Mouse (Mus musculus) ES-Bruce4 (cell line): ENCODE data around the gene Nufip1. TPM values are rescaled to one million over a fixed set of nuclear protein-coding genes. Genes with fewer than 3 reads are reported as not detected.

ENCODE experiments used
- H3K27ac ChIP-seq: 2 replicates; pipeline ENCODE4 v1.5.1; 2012; ENCODE audit warnings: low read length, inconsistent platforms; ENCODE audit not compliant: insufficient read depth
- H3K27me3 ChIP-seq: 2 replicates; pipeline ENCODE4 v1.6.1; 2012; ENCODE audit warnings: mild to moderate bottlenecking, low read length, inconsistent platforms; ENCODE audit not compliant: control insufficient read depth, poor library complexity, insufficient read depth, severe bottlenecking
- H3K36me3 ChIP-seq: 2 replicates; pipeline ENCODE4 v1.6.1; 2012; ENCODE audit warnings: inconsistent platforms, mild to moderate bottlenecking, low read length, moderate library complexity; ENCODE audit not compliant: control insufficient read depth, poor library complexity, insufficient read depth, severe bottlenecking
- H3K4me1 ChIP-seq: one replicate; pipeline ENCODE4 v1.8.1; 2011; ENCODE audit warnings: low read length; ENCODE audit not compliant: control insufficient read depth, insufficient read depth
- H3K4me3 ChIP-seq: 2 replicates; pipeline ENCODE4 v1.5.1; 2011; ENCODE audit warnings: low read depth, mild to moderate bottlenecking, low read length
- H3K9ac ChIP-seq: 2 replicates; pipeline ENCODE4 v1.6.1; 2012; ENCODE audit warnings: low read depth, mild to moderate bottlenecking, inconsistent platforms; ENCODE audit not compliant: poor library complexity, severe bottlenecking
- H3K9me3 ChIP-seq: replicated peaks from 2 replicates; pipeline ENCODE4 v1.6.1; 2012; ENCODE audit warnings: mild to moderate bottlenecking, low read length, inconsistent platforms; ENCODE audit not compliant: control insufficient read depth, poor library complexity, insufficient read depth, severe bottlenecking
- CTCF ChIP-seq: IDR thresholded peaks from one replicate; pipeline ENCODE4 v1.8.1; 2011; ENCODE audit warnings: low read depth, low read length
- EP300 ChIP-seq: IDR thresholded peaks from 2 replicates; pipeline ENCODE4 v1.6.1; 2011; ENCODE audit warnings: low read depth, low read length; ENCODE audit not compliant: insufficient read depth
- POLR2A ChIP-seq: IDR thresholded peaks from one replicate; pipeline ENCODE4 v1.8.1; 2011; ENCODE audit warnings: low read length; ENCODE audit not compliant: insufficient read depth
- polyA plus RNA-seq: library from polyadenylated mRNA; stranded (reverse); fragments of >200 nt; gene quantifications from 2 replicates; pipeline ENCODE4 v1.2.4, GENCODE M21; 2011; ENCODE audit warnings: low read depth; ENCODE audit not compliant: missing spikeins, insufficient read depth, insufficient read length

Gene Nufip1
- polyA plus RNA-seq: 27.2 and 30.5 TPM in 2 replicates

DNA sequence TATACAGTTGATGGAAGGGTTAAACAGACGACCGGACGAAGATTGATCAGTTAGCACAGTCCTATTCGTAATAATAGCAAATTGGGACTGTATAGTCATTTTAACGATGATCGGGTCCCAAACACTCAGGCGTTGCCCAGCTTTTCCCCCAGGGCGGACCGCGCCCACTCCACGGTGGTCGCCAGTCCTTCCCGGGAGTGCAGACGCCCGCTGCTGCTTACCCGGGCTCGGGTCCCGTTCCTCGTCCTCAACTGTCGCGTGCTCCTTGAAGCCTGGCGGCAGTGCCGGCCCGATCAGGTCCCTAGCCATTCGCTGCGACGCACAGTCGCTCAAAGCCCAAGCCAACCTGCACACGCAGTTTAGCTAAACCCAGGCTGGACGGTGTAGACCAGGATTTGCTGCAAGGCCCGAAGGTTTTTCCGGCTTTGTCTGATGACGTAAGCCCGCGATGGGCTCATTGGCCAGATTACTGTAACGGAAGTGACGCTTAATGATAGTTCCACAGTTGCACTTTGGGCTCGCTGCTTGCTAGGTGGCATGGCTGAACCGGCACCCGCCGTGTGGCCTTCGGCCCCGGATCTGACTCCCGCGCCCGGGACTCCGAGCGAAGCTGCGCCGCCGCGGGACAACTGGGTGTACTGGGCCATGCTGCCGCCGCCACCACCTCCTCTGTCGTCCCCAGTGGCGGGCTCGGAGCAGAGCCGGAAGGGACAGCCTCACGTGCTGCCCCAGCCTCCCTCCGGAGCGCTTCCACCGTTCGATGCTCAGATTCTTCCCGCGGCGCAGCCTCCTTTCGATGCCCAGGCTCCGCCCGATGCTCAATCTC is at the start of gene Nufip1, which contains the start of gene Gpalpp1:
Gene Nufip1 (plus strand): TSS at position 496 of the 826 bp plus-strand sequence.
Gene Gpalpp1 (minus strand): TSS at position 365 of the 826 bp plus-strand sequence.
- H3K4me3 ChIP-seq: peak within 1 kb of the TSS; percentile 88
- no peaks in the 10 kb centered on the region for H3K4me1 ChIP-seq
- no peaks in the 10 kb centered on the region for H3K27me3 ChIP-seq
- peak within 1 kb of the TSS; percentile 79 for H3K9ac ChIP-seq
- no peaks in the 10 kb centered on the region for H3K9me3 ChIP-seq
- TF ChIP-seq EP300 (no peak), POLR2A (peak; percentile 37), CTCF (no peak)
- peaks cover 29% of the 10 kb centered on the region for H3K36me3 ChIP-seq
- H3K27ac ChIP-seq: no peak within 1 kb of the TSS

- Histone ChIP-seq H3K27ac (no peak overlapping the region), H3K36me3 (no peaks in the 10 kb centered on the region), H3K27me3 (no peaks in the 10 kb centered on the region), H3K9ac (no peak overlapping the region), H3K4me3 (no peak overlapping the region), H3K4me1 (no peaks in the 10 kb centered on the region), H3K9me3 (no peaks in the 10 kb centered on the region)
- TF ChIP-seq EP300: no peak
- TF ChIP-seq CTCF: no peak
- TF ChIP-seq POLR2A: no peak
These were observed 43.5 kb upstream of the Nufip1 start for GRCm38 (mm10) chr14:76067237-76067636.

GRCm38 (mm10) chr14:76068296-76068695 is 42.4 kb upstream of the Nufip1 start:
- Histone ChIP-seq H3K4me3 (no peak overlapping the region), H3K9ac (no peak overlapping the region), H3K4me1 (no peaks in the 10 kb centered on the region), H3K9me3 (no peaks in the 10 kb centered on the region), H3K27ac (no peak overlapping the region), H3K36me3 (no peaks in the 10 kb centered on the region), H3K27me3 (no peaks in the 10 kb centered on the region)
- TF ChIP-seq CTCF: no peak

- H3K27ac ChIP-seq: no peak overlapping the region
- H3K9me3 ChIP-seq: no peaks in the 10 kb centered on the region
- no peaks in the 10 kb centered on the region for H3K27me3 ChIP-seq
- no peak overlapping the region for H3K4me3 ChIP-seq
- TF ChIP-seq EP300 (no peak), CTCF (no peak), POLR2A (no peak)
- no peaks in the 10 kb centered on the region for H3K4me1 ChIP-seq
- H3K36me3 ChIP-seq: no peaks in the 10 kb centered on the region
- H3K9ac ChIP-seq: no peak overlapping the region
These were observed 41.4 kb upstream of the Nufip1 start for GRCm38 (mm10) chr14:76069296-76069695.

- Histone ChIP-seq H3K27me3 (no peaks in the 10 kb centered on the region), H3K9ac (no peak overlapping the region), H3K4me3 (no peak overlapping the region), H3K36me3 (no peaks in the 10 kb centered on the region), H3K9me3 (no peaks in the 10 kb centered on the region), H3K27ac (no peak overlapping the region), H3K4me1 (no peaks in the 10 kb centered on the region)
- TF ChIP-seq POLR2A: no peak
- no peak for TF ChIP-seq EP300
- TF ChIP-seq CTCF: no peak
These were observed 38.1 kb upstream of the Nufip1 start for GRCm38 (mm10) chr14:76072626-76073025.

GRCm38 (mm10) chr14:76074206-76074605 is 36.5 kb upstream of the Nufip1 start:
- Histone ChIP-seq H3K36me3 (no peaks in the 10 kb centered on the region), H3K9ac (no peak overlapping the region), H3K27ac (no peak overlapping the region), H3K27me3 (no peaks in the 10 kb centered on the region), H3K4me3 (no peak overlapping the region), H3K9me3 (no peaks in the 10 kb centered on the region), H3K4me1 (peaks cover 4% of the 10 kb centered on the region)
- TF ChIP-seq EP300 (no peak), POLR2A (no peak), CTCF (no peak)
